Mouse (Mus musculus): ENCODE data around the gene Mpg. TPM values are rescaled to one million over a fixed set of nuclear protein-coding genes. Genes with fewer than 3 reads are reported as not detected.

Gene Mpg
- polyA plus RNA-seq, 1 experiment from 2014 or later: 37.8 TPM

DNA sequence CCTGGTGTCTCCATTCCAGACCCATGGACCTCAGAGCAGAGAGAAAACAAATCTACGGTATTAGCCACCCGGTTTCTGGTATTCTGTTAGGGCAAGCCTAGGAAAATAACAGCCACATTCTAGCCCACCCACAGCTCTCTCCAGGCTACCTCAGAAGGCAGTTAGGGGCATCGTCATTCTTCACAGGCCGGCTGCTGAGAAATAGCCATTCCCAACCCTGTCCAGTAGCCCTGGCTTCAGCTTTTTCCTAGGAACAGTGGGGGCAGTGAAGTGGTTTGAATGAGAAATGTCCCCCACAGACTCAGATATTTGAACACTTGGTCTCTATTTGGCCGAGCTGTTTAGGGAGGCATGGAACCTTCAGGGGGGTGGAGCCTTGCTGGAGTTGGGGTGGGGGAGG is 36.9 kb upstream of the Mpg start:
- Histone ChIP-seq H3K27ac (replicated peaks; ENCODE audit: low read depth, low read length) (no peak overlapping the region), H3K9ac (ENCODE audit: low read length) (no peak overlapping the region), H3K9me3 (ENCODE audit: control insufficient read depth, low read length) (no peaks in the 10 kb centered on the region), H3K4me2 (ENCODE audit: low read depth, severe bottlenecking) (no peak overlapping the region), H3K36me3 (ENCODE audit: control insufficient read depth, insufficient read depth, low read length) (no peaks in the 10 kb centered on the region), H3K4me1 (ENCODE audit: control insufficient read depth, insufficient read depth, low read length) (no peaks in the 10 kb centered on the region), H3K27me3 (ENCODE audit: control insufficient read depth, insufficient read depth, low read length) (no peaks in the 10 kb centered on the region), H3K4me3 (ENCODE audit: low read depth, low read length) (no peak overlapping the region)
- DNase-seq (ENCODE audit: low spot score): no peak
- ATAC-seq (ENCODE audit: insufficient number of reproducible peaks, low FRiP score, low TSS enrichment, low read depth): no peak
- 59% methylated on average over 5 of the region's 5 CpGs for WGBS

DNA sequence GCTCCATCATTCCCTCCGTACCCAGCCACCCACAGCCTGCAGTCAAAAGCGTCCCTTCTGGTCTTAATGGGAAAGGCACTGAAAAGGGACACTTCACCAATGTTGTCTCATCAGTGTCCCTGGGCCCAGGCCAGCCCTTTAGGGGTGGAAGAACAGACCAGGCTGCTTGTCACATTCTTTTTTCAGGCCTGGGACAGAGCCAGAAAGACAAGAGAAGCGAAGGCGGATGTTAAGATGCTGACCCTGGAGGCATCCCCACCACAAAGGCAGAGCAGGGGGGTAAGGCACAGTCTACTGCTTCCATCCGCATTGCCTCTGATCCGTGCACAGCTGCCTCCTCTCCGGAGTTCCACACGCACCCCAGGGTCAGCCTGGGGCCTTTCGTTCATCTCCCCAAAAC is 36.2 kb upstream of the Mpg start:
- no peak overlapping the region for H3K4me3 ChIP-seq (ENCODE audit: low read depth, low read length)
- H3K4me2 ChIP-seq (ENCODE audit: low read depth, severe bottlenecking): no peak overlapping the region
- WGBS: 86% methylated on average over 9 of the region's 9 CpGs
- no peaks in the 10 kb centered on the region for H3K36me3 ChIP-seq (ENCODE audit: control insufficient read depth, insufficient read depth, low read length)
- H3K27me3 ChIP-seq (ENCODE audit: control insufficient read depth, insufficient read depth, low read length): no peaks in the 10 kb centered on the region
- H3K27ac ChIP-seq (replicated peaks; ENCODE audit: low read depth, low read length): no peak overlapping the region
- no peaks in the 10 kb centered on the region for H3K4me1 ChIP-seq (ENCODE audit: control insufficient read depth, insufficient read depth, low read length)
- no peak overlapping the region for H3K9ac ChIP-seq (ENCODE audit: low read length)
- ATAC-seq (ENCODE audit: insufficient number of reproducible peaks, low FRiP score, low TSS enrichment, low read depth) (no peak), DNase-seq (ENCODE audit: low spot score) (no peak)
- H3K9me3 ChIP-seq (ENCODE audit: control insufficient read depth, low read length): no peaks in the 10 kb centered on the region

DNA sequence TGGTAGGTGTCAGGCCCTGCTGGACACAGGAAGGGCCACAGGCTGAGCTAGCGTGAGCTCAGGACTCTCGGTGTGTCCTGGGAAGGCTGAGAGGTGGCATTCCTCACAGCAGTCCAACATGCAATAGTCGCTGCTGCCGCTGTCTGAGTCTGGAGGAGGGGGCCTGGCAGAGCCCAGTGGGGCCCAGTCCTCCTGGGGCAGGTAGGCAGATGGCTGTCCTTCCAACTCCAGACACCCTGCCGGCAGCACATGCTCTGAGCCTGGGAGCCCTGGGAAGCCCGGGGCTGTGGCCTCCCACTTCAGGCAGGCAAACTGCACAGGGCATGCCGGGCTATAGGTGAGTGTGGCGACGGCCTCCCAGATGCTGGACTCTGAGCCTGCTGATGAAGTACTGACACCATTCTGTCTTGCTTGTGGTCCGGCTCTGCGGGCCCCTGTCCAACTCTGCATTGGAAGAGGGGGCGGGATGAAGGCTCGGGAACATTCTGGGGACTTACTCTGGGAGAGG is 35.6 kb upstream of the Mpg start:
- no peaks in the 10 kb centered on the region for H3K27me3 ChIP-seq (ENCODE audit: control insufficient read depth, insufficient read depth, low read length)
- H3K9ac ChIP-seq (ENCODE audit: low read length): no peak overlapping the region
- DNase-seq (ENCODE audit: low spot score): no peak
- no peak for ATAC-seq (ENCODE audit: insufficient number of reproducible peaks, low FRiP score, low TSS enrichment, low read depth)
- WGBS: 74% methylated on average over 13 of the region's 13 CpGs
- no peak overlapping the region for H3K4me2 ChIP-seq (ENCODE audit: low read depth, severe bottlenecking)
- H3K36me3 ChIP-seq (ENCODE audit: control insufficient read depth, insufficient read depth, low read length): no peaks in the 10 kb centered on the region
- H3K4me3 ChIP-seq (ENCODE audit: low read depth, low read length): no peak overlapping the region
- H3K9me3 ChIP-seq (ENCODE audit: control insufficient read depth, low read length): no peaks in the 10 kb centered on the region
- H3K4me1 ChIP-seq (ENCODE audit: control insufficient read depth, insufficient read depth, low read length): no peaks in the 10 kb centered on the region
- H3K27ac ChIP-seq (replicated peaks; ENCODE audit: low read depth, low read length): no peak overlapping the region

DNA sequence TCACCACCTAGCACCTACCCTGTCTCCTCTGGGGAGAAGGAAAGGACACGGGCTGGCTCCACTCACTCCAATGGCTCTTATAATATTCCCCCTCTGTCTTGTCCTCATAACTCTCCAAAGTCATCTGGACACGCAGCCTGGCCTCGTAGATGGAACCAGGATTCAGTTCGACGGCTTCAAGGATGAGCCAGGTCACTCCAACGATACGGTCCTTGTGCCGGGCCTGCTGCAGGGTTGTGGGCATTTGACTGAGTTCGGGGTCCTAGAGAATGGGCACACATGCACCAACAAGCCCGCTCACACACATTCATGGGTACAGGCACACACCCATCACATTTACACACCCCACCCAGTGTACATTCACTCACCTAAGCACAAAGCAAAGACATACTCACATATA is 33.1 kb upstream of the Mpg start:
- 81% methylated on average over 10 of the region's 10 CpGs for WGBS
- Histone ChIP-seq H3K27me3 (ENCODE audit: control insufficient read depth, insufficient read depth, low read length) (no peaks in the 10 kb centered on the region), H3K4me2 (ENCODE audit: low read depth, severe bottlenecking) (no peak overlapping the region), H3K4me3 (ENCODE audit: low read depth, low read length) (no peak overlapping the region), H3K36me3 (ENCODE audit: control insufficient read depth, insufficient read depth, low read length) (no peaks in the 10 kb centered on the region), H3K9me3 (ENCODE audit: control insufficient read depth, low read length) (no peaks in the 10 kb centered on the region), H3K4me1 (ENCODE audit: control insufficient read depth, insufficient read depth, low read length) (no peaks in the 10 kb centered on the region), H3K9ac (ENCODE audit: low read length) (no peak overlapping the region), H3K27ac (replicated peaks; ENCODE audit: low read depth, low read length) (no peak overlapping the region)
- ATAC-seq (ENCODE audit: insufficient number of reproducible peaks, low FRiP score, low TSS enrichment, low read depth): no peak
- no peak for DNase-seq (ENCODE audit: low spot score)

DNA sequence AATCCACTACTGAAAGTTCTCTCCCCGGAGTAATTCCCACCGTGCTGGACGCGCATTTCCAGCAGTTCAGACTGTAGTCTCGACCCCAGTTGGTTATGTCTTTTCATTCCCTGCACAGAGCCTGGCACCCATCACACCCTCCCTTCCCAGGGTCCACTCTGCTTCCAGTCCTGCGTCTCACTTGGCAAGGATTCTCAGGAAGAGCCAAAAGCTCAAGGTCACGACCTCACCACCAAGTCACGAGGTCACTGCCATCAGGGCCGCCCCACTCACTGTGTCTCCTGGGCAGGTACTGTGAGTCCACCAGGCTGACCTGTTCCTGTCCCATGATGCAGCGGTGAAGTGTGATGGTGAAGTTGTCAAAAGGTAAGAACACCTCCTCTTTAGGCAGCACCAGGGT is 32.2 kb upstream of the Mpg start:
- Histone ChIP-seq H3K4me3 (ENCODE audit: low read depth, low read length) (no peak overlapping the region), H3K9ac (ENCODE audit: low read length) (no peak overlapping the region), H3K4me2 (ENCODE audit: low read depth, severe bottlenecking) (no peak overlapping the region), H3K27ac (replicated peaks; ENCODE audit: low read depth, low read length) (no peak overlapping the region), H3K9me3 (ENCODE audit: control insufficient read depth, low read length) (no peaks in the 10 kb centered on the region), H3K27me3 (ENCODE audit: control insufficient read depth, insufficient read depth, low read length) (no peaks in the 10 kb centered on the region), H3K4me1 (ENCODE audit: control insufficient read depth, insufficient read depth, low read length) (no peaks in the 10 kb centered on the region), H3K36me3 (ENCODE audit: control insufficient read depth, insufficient read depth, low read length) (no peaks in the 10 kb centered on the region)
- DNase-seq (ENCODE audit: low spot score) (no peak), ATAC-seq (ENCODE audit: insufficient number of reproducible peaks, low FRiP score, low TSS enrichment, low read depth) (no peak)
- WGBS: 82% methylated on average over 10 of the region's 10 CpGs

DNA sequence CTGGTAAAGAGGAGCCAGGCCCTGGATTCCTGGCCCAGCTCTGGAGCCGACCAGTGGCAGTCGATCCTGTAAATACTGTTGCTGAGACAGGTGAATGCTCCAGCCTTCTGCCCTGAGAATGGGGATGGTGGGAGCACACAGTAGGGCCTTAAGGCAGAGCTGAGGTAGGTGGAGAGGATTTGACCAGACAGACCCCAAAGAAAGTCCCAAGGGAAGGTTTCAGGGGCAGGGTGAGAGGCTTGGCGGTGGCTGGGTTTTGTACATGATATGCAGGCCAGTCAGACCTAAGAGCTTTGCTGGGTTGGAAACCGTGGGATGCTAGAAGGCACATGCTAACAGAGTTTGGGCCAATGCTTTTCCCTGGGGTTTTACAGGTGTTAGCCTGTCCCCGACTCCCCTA is 31.7 kb upstream of the Mpg start:
- H3K4me1 ChIP-seq (ENCODE audit: control insufficient read depth, insufficient read depth, low read length): no peaks in the 10 kb centered on the region
- WGBS: 84% methylated on average over 5 of the region's 5 CpGs
- H3K9me3 ChIP-seq (ENCODE audit: control insufficient read depth, low read length): no peaks in the 10 kb centered on the region
- H3K27me3 ChIP-seq (ENCODE audit: control insufficient read depth, insufficient read depth, low read length): no peaks in the 10 kb centered on the region
- H3K4me2 ChIP-seq (ENCODE audit: low read depth, severe bottlenecking): no peak overlapping the region
- no peaks in the 10 kb centered on the region for H3K36me3 ChIP-seq (ENCODE audit: control insufficient read depth, insufficient read depth, low read length)
- no peak overlapping the region for H3K27ac ChIP-seq (replicated peaks; ENCODE audit: low read depth, low read length)
- H3K9ac ChIP-seq (ENCODE audit: low read length): no peak overlapping the region
- no peak overlapping the region for H3K4me3 ChIP-seq (ENCODE audit: low read depth, low read length)
- DNase-seq (ENCODE audit: low spot score) (no peak), ATAC-seq (ENCODE audit: insufficient number of reproducible peaks, low FRiP score, low TSS enrichment, low read depth) (no peak)

DNA sequence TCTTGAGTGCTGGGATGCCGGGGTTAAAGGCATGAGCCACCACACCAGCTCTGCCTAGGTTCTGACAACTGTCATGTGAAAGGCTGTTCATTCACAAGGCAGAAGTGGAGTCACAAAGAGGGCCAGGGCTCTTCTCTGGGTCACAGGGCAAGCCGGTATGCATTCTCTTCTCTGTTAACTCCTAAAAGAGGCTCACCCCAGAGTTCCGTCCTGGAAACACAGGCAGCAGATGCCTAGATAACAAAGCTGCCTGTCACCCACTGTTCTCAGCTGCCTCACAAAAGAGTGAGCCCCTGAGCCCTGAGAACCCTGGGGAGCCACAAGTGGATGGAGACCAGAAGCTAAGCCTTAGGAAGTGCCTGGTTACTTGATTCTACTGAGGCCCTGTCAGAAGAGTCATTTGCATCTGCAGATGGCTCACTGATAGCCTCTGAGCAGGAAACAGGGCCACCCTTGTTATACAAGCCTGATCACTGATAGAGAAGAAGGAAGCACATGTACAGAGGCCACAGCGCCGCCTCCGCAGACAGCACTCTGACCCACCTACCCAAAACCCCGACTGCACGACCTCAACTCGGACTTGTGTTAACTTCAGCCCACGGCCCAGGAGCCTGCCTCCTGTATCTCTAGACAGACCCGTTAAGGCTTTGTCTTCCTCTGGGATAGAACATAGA is 30.3 kb upstream of the Mpg start:
- Histone ChIP-seq H3K4me2 (ENCODE audit: low read depth, severe bottlenecking) (no peak overlapping the region), H3K36me3 (ENCODE audit: control insufficient read depth, insufficient read depth, low read length) (no peaks in the 10 kb centered on the region), H3K27ac (replicated peaks; ENCODE audit: low read depth, low read length) (no peak overlapping the region), H3K9ac (ENCODE audit: low read length) (no peak overlapping the region), H3K27me3 (ENCODE audit: control insufficient read depth, insufficient read depth, low read length) (no peaks in the 10 kb centered on the region), H3K4me3 (ENCODE audit: low read depth, low read length) (no peak overlapping the region), H3K9me3 (ENCODE audit: control insufficient read depth, low read length) (no peaks in the 10 kb centered on the region), H3K4me1 (ENCODE audit: control insufficient read depth, insufficient read depth, low read length) (no peaks in the 10 kb centered on the region)
- 42% methylated on average over 11 of the region's 11 CpGs for WGBS
- no peak for ATAC-seq (ENCODE audit: insufficient number of reproducible peaks, low FRiP score, low TSS enrichment, low read depth)
- DNase-seq (ENCODE audit: low spot score): no peak

DNA sequence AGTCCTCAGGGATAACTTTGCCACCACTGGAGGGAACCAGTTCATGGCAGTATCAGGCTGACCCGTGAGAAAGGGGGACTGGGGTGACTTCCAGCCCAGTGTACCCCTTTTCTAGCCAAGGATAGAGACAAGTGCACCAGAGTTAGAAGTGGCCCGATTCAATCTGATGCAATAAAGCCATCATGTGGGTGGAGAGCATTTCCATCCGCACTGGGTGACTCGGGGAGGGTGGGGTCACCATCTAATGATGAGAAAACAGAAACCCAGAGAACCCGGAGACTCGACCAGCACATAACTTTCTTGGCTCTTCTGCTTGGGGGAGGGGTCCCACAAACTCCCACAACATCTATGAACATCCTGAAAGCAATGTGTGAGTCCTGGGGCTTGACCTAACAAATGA is 29.6 kb upstream of the Mpg start:
- Histone ChIP-seq H3K4me2 (ENCODE audit: low read depth, severe bottlenecking) (no peak overlapping the region), H3K4me3 (ENCODE audit: low read depth, low read length) (no peak overlapping the region), H3K9ac (ENCODE audit: low read length) (no peak overlapping the region), H3K36me3 (ENCODE audit: control insufficient read depth, insufficient read depth, low read length) (no peaks in the 10 kb centered on the region), H3K9me3 (ENCODE audit: control insufficient read depth, low read length) (no peaks in the 10 kb centered on the region), H3K4me1 (ENCODE audit: control insufficient read depth, insufficient read depth, low read length) (no peaks in the 10 kb centered on the region), H3K27me3 (ENCODE audit: control insufficient read depth, insufficient read depth, low read length) (no peaks in the 10 kb centered on the region), H3K27ac (replicated peaks; ENCODE audit: low read depth, low read length) (no peak overlapping the region)
- ATAC-seq (ENCODE audit: insufficient number of reproducible peaks, low FRiP score, low TSS enrichment, low read depth) (no peak), DNase-seq (ENCODE audit: low spot score) (no peak)
- 67% methylated on average over 6 of the region's 6 CpGs for whole genome bisulfite sequencing

DNA sequence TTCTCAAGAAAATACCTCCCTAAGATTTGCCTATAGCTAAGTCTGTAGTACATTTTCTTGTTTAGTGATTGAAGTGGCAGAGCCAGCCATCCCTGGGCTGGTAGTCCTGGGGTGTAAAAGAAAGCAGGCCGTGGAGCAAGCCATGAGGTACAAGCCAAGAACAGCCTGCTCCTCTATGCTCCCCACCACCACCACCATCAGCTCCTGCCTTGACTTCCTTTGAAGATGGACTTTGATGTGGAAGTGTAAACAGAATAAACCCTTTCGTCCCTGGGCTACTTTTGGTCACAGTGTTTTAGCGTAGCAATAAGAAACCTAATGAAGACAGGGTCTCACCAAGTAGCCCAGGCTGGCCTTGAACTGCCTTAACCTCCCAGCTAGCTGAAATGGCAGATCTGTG is 28.5 kb upstream of the Mpg start:
- DNase-seq (ENCODE audit: low spot score): no peak
- H3K27ac ChIP-seq (replicated peaks; ENCODE audit: low read depth, low read length): no peak overlapping the region
- no peaks in the 10 kb centered on the region for H3K4me1 ChIP-seq (ENCODE audit: control insufficient read depth, insufficient read depth, low read length)
- no peak overlapping the region for H3K4me3 ChIP-seq (ENCODE audit: low read depth, low read length)
- 19% methylated on average over 3 of the region's 3 CpGs for WGBS
- H3K4me2 ChIP-seq (ENCODE audit: low read depth, severe bottlenecking): no peak overlapping the region
- no peak for ATAC-seq (ENCODE audit: insufficient number of reproducible peaks, low FRiP score, low TSS enrichment, low read depth)
- H3K9ac ChIP-seq (ENCODE audit: low read length): no peak overlapping the region
- H3K36me3 ChIP-seq (ENCODE audit: control insufficient read depth, insufficient read depth, low read length): no peaks in the 10 kb centered on the region
- H3K27me3 ChIP-seq (ENCODE audit: control insufficient read depth, insufficient read depth, low read length): no peaks in the 10 kb centered on the region
- H3K9me3 ChIP-seq (ENCODE audit: control insufficient read depth, low read length): no peaks in the 10 kb centered on the region

Data from limb, embryonic 11.5 days (tissue).